Mouse (Mus musculus) midbrain, embryonic 15.5 days (tissue): ENCODE results near the gene Galnt17. TPM values are rescaled to one million over a fixed set of nuclear protein-coding genes. Genes with fewer than 3 reads are reported as not detected.

Experiments
- ATAC-seq: fragments of 200-750 bp; cut with Nextera tagmentation; replicated peaks from 2 replicates; pipeline ENCODE4 v1.8.0; 2017; ENCODE audit warnings: moderate TSS enrichment
- H3K27ac ChIP-seq: fragments of 300-500 bp; sonication (generic); 2 replicates; pipeline ENCODE4 v1.5.1; 2015; ENCODE audit warnings: mild to moderate bottlenecking, inconsistent platforms
- H3K27me3 ChIP-seq: fragments of 300-500 bp; sonication (generic); replicated peaks from 2 replicates; pipeline ENCODE4 v1.6.1; 2015; ENCODE audit warnings: inconsistent platforms
- H3K36me3 ChIP-seq: fragments of 300-500 bp; sonication (generic); replicated peaks from 2 replicates; pipeline ENCODE4 v1.6.1; 2015; ENCODE audit warnings: inconsistent platforms
- H3K4me1 ChIP-seq: fragments of 300-500 bp; sonication (generic); 2 replicates; pipeline ENCODE4 v1.6.1; 2015; ENCODE audit warnings: inconsistent platforms
- H3K4me2 ChIP-seq: fragments of 300-500 bp; sonication (generic); 2 replicates; pipeline ENCODE4 v1.6.1; 2015; ENCODE audit warnings: inconsistent platforms, mild to moderate bottlenecking, moderate library complexity
- H3K4me3 ChIP-seq: fragments of 300-500 bp; sonication (generic); 2 replicates; pipeline ENCODE4 v1.5.1; 2015; ENCODE audit warnings: mild to moderate bottlenecking, inconsistent platforms
- H3K9ac ChIP-seq: fragments of 300-500 bp; sonication (generic); 2 replicates; pipeline ENCODE4 v1.6.1; 2015; ENCODE audit warnings: mild to moderate bottlenecking, inconsistent platforms
- H3K9me3 ChIP-seq: fragments of 300-500 bp; sonication (generic); 2 replicates; pipeline ENCODE4 v1.6.1; 2016; ENCODE audit warnings: inconsistent platforms
- whole genome bisulfite sequencing: fragments of 180-500 bp; shearing (Covaris S2); methylation state at CpG from one replicate; pipeline ENCODE4 v1.1.7; 2015; ENCODE audit warnings: mixed read lengths; 5-methylcytosine and 5-hydroxymethylcytosine counted together
- polyA plus RNA-seq: library from polyadenylated mRNA; unstranded; fragments of >200 nt; fragmentation: Nextera tagmentation; extraction: Ambion mirVana; gene quantifications from 2 replicates; pipeline ENCODE4 v1.2.1, GENCODE M21; 2015

Gene Galnt17
- polyA plus RNA-seq, 1 experiment from 2014 or later: 7.5 TPM

GRCm38 (mm10) chr5:131177168-131177567 is 131.1 kb downstream of the Galnt17 start:
- Histone ChIP-seq H3K4me3 (no peak overlapping the region), H3K27ac (no peak overlapping the region), H3K36me3 (no peaks in the 10 kb centered on the region), H3K4me1 (peaks cover 8% of the 10 kb centered on the region), H3K4me2 (no peak overlapping the region), H3K9ac (no peak overlapping the region), H3K27me3 (no peaks in the 10 kb centered on the region), H3K9me3 (no peaks in the 10 kb centered on the region)
- WGBS: 9% methylated on average over 2 of the region's 2 CpGs
- no peak for ATAC-seq

GRCm38 (mm10) chr5:131169186-131169585 is 139.1 kb downstream of the Galnt17 start:
- Histone ChIP-seq H3K27me3 (no peaks in the 10 kb centered on the region), H3K9ac (no peak overlapping the region), H3K4me2 (no peak overlapping the region), H3K4me1 (no peaks in the 10 kb centered on the region), H3K9me3 (no peaks in the 10 kb centered on the region), H3K4me3 (no peak overlapping the region), H3K36me3 (no peaks in the 10 kb centered on the region), H3K27ac (no peak overlapping the region)
- WGBS: 89% methylated on average over 6 of the region's 6 CpGs
- ATAC-seq: no peak

GRCm38 (mm10) chr5:131167366-131167765 is 140.9 kb downstream of the Galnt17 start:
- H3K9me3 ChIP-seq: no peaks in the 10 kb centered on the region
- no peak overlapping the region for H3K9ac ChIP-seq
- H3K4me1 ChIP-seq: no peaks in the 10 kb centered on the region
- no peak overlapping the region for H3K27ac ChIP-seq
- 72% methylated on average over 5 of the region's 5 CpGs for WGBS
- no peaks in the 10 kb centered on the region for H3K27me3 ChIP-seq
- H3K36me3 ChIP-seq: no peaks in the 10 kb centered on the region
- no peak for ATAC-seq
- H3K4me3 ChIP-seq: no peak overlapping the region
- no peak overlapping the region for H3K4me2 ChIP-seq

- Histone ChIP-seq H3K27ac (no peak overlapping the region), H3K9me3 (no peaks in the 10 kb centered on the region), H3K4me1 (no peaks in the 10 kb centered on the region), H3K4me2 (no peak overlapping the region), H3K36me3 (no peaks in the 10 kb centered on the region), H3K27me3 (no peaks in the 10 kb centered on the region), H3K9ac (no peak overlapping the region), H3K4me3 (no peak overlapping the region)
- no peak for ATAC-seq
- WGBS: 46% methylated on average over 7 of the region's 7 CpGs
Measured at GRCm38 (mm10) chr5:131165681-131166080, 142.6 kb downstream of the Galnt17 start.

- H3K36me3 ChIP-seq: no peaks in the 10 kb centered on the region
- no peak overlapping the region for H3K4me3 ChIP-seq
- no peaks in the 10 kb centered on the region for H3K9me3 ChIP-seq
- 87% methylated on average over 4 of the region's 4 CpGs for WGBS
- ATAC-seq: no peak
- no peak overlapping the region for H3K27ac ChIP-seq
- H3K27me3 ChIP-seq: no peaks in the 10 kb centered on the region
- no peak overlapping the region for H3K9ac ChIP-seq
- H3K4me2 ChIP-seq: no peak overlapping the region
- no peaks in the 10 kb centered on the region for H3K4me1 ChIP-seq
Measured at GRCm38 (mm10) chr5:131157866-131158265, 150.4 kb downstream of the Galnt17 start.

GRCm38 (mm10) chr5:131156323-131156722 is 152.0 kb downstream of the Galnt17 start:
- H3K36me3 ChIP-seq: no peaks in the 10 kb centered on the region
- no peak overlapping the region for H3K9ac ChIP-seq
- no peaks in the 10 kb centered on the region for H3K27me3 ChIP-seq
- no peak overlapping the region for H3K4me2 ChIP-seq
- ATAC-seq: no peak
- H3K4me1 ChIP-seq: no peaks in the 10 kb centered on the region
- H3K4me3 ChIP-seq: no peak overlapping the region
- whole genome bisulfite sequencing: 72% methylated on average over 3 of the region's 3 CpGs
- H3K9me3 ChIP-seq: no peaks in the 10 kb centered on the region
- no peak overlapping the region for H3K27ac ChIP-seq

- Histone ChIP-seq H3K4me2 (no peak overlapping the region), H3K27ac (no peak overlapping the region), H3K9me3 (no peaks in the 10 kb centered on the region), H3K4me3 (no peak overlapping the region), H3K9ac (no peak overlapping the region), H3K36me3 (no peaks in the 10 kb centered on the region), H3K27me3 (no peaks in the 10 kb centered on the region), H3K4me1 (no peaks in the 10 kb centered on the region)
- WGBS: 73% methylated on average over 4 of the region's 4 CpGs
- no peak for ATAC-seq
Measured at GRCm38 (mm10) chr5:131142606-131143005, 165.7 kb downstream of the Galnt17 start.

- ATAC-seq: no peak
- no peak overlapping the region for H3K27ac ChIP-seq
- H3K4me1 ChIP-seq: no peaks in the 10 kb centered on the region
Measured at GRCm38 (mm10) chr5:131134809-131135208, 173.5 kb downstream of the Galnt17 start.

GRCm38 (mm10) chr5:131120296-131120840 is 187.9 kb downstream of the Galnt17 start:
- no peak overlapping the region for H3K4me2 ChIP-seq
- no peak overlapping the region for H3K9ac ChIP-seq
- no peak overlapping the region for H3K27ac ChIP-seq
- H3K4me3 ChIP-seq: no peak overlapping the region
- ATAC-seq: no peak
- no peaks in the 10 kb centered on the region for H3K27me3 ChIP-seq
- 74% methylated on average over 8 of the region's 8 CpGs for WGBS
- no peaks in the 10 kb centered on the region for H3K4me1 ChIP-seq
- no peaks in the 10 kb centered on the region for H3K36me3 ChIP-seq
- no peaks in the 10 kb centered on the region for H3K9me3 ChIP-seq

More at GRCm38 (mm10) chr5:131134809-131135208, 173.5 kb downstream of the Galnt17 start:
- H3K27me3 ChIP-seq: no peaks in the 10 kb centered on the region
- no peak overlapping the region for H3K4me2 ChIP-seq
- no peaks in the 10 kb centered on the region for H3K36me3 ChIP-seq
- H3K9me3 ChIP-seq: no peaks in the 10 kb centered on the region
- no peak overlapping the region for H3K4me3 ChIP-seq
- H3K9ac ChIP-seq: no peak overlapping the region

GRCm38 (mm10) chr5:131119896-131120295 is 188.4 kb downstream of the Galnt17 start:
- 75% methylated on average over 4 of the region's 4 CpGs for WGBS
- no peaks in the 10 kb centered on the region for H3K9me3 ChIP-seq
- no peak overlapping the region for H3K27ac ChIP-seq
- no peak for ATAC-seq
- H3K4me2 ChIP-seq: no peak overlapping the region
- H3K9ac ChIP-seq: no peak overlapping the region
- H3K36me3 ChIP-seq: no peaks in the 10 kb centered on the region
- no peaks in the 10 kb centered on the region for H3K27me3 ChIP-seq
- H3K4me3 ChIP-seq: no peak overlapping the region
- H3K4me1 ChIP-seq: no peaks in the 10 kb centered on the region

- H3K36me3 ChIP-seq: no peaks in the 10 kb centered on the region
- no peak overlapping the region for H3K27ac ChIP-seq
- no peaks in the 10 kb centered on the region for H3K9me3 ChIP-seq
- no peak for ATAC-seq
- WGBS: 92% methylated on average over 5 of the region's 5 CpGs
- no peak overlapping the region for H3K4me3 ChIP-seq
- H3K9ac ChIP-seq: no peak overlapping the region
- H3K27me3 ChIP-seq: no peaks in the 10 kb centered on the region
- no peaks in the 10 kb centered on the region for H3K4me1 ChIP-seq
- no peak overlapping the region for H3K4me2 ChIP-seq
Measured at GRCm38 (mm10) chr5:131117391-131118040, 190.8 kb downstream of the Galnt17 start.

GRCm38 (mm10) chr5:131113850-131114470 is 194.3 kb downstream of the Galnt17 start:
- Histone ChIP-seq H3K36me3 (no peaks in the 10 kb centered on the region), H3K27me3 (no peaks in the 10 kb centered on the region), H3K27ac (no peak overlapping the region), H3K4me2 (no peak overlapping the region), H3K9me3 (no peaks in the 10 kb centered on the region), H3K4me3 (no peak overlapping the region), H3K4me1 (no peaks in the 10 kb centered on the region), H3K9ac (no peak overlapping the region)
- 41% methylated on average over 5 of the region's 5 CpGs for WGBS
- no peak for ATAC-seq

GRCm38 (mm10) chr5:131107188-131107587 is 201.1 kb downstream of the Galnt17 start:
- H3K4me2 ChIP-seq: no peak overlapping the region
- no peaks in the 10 kb centered on the region for H3K27me3 ChIP-seq
- 90% methylated on average over 1 of the region's 1 CpGs for whole genome bisulfite sequencing
- ATAC-seq: no peak
- no peaks in the 10 kb centered on the region for H3K9me3 ChIP-seq
- H3K4me3 ChIP-seq: no peak overlapping the region
- no peaks in the 10 kb centered on the region for H3K4me1 ChIP-seq
- H3K36me3 ChIP-seq: no peaks in the 10 kb centered on the region
- H3K9ac ChIP-seq: no peak overlapping the region
- no peak overlapping the region for H3K27ac ChIP-seq
